Mouse (Mus musculus) mature B cell (primary cell): ENCODE results near the gene Zfp94.

Experiments used
- in situ Hi-C: fragments of 300-500 bp; cut with MboI; formaldehyde crosslinking; loops from 2 replicates; pipeline ENCODE4 v1.14.3; 2019

Zfp94 gene

DNA sequence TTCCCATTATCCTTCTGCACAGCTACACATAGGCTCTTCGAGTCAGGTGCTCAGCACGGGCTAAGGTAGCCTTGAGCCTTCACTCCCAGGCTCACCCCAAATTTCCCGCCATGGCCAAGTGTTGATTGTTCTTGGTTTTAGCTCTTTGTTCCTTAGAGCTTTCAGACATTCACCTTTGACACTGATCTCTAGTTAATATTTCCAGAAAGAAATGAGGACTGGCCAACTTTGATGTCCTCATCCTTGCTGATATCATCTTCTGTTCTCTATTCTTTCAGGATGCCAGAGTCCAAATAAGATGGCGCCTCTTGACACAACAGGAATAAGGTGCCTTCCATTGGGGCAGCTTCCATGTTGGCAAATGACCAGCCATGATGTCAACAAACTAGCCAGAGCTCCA, 42.0 kb downstream of the Zfp94 start:
- in situ Hi-C loops: no loop called here

- in situ Hi-C loops: no loop called here
These were observed 45.3 kb downstream of the Zfp94 start for GRCm38 (mm10) chr7:24271191-24271590.

DNA sequence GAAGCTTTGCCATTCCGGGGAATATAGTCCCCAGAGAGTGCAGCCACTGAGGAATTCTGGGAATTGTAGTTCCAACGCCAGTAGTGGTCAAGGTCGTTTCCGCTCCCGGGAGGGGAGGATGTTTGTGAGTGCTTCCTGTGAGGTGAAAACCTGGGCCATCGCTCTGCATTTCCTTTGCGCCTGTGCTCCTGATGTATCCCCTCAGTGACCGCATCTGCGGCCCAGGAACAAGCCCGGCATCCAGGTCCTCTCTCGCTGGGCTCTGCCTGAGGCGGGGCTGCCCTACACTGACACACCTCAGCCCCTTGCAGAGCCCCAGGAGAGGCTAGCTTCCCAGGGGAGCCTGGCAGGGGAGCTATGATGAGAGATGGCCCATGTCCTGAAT, 46.2 kb downstream of the Zfp94 start, which contains the start of gene Zfp93:
TSS of gene Zfp93 (plus strand) at position 133 of the 385 bp plus-strand sequence.
- in situ Hi-C loops: no loop called here

DNA sequence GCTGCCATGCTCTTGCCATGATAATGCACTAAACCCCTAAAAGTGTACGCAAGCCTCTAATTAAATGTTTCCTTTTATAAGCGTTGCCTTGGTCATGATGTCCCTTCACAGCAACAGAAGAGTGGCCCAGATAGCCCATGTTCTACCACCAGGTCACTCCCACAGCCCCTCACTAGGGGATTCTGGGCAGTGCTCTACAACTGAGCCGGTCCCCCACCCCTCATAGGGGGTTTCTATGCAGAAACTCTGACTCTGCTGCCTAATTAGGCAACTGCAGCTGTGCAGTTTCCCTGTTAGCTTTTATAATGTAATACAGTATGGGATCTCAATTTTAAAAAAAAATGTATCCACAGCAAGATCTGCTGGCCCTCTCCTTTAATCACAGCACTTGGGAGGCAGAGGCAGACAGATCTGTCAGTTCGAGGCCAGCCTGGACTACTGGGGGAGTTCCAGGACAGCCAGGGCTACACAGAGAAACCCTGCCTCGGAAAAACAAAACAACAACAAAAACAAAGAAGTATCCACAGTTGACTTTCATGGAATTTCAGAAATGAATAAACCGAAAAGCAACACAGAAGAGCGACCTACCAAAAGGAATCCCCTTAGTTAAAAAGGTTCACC, 46.7 kb downstream of the Zfp94 start:
- in situ Hi-C loops: no loop called here

DNA sequence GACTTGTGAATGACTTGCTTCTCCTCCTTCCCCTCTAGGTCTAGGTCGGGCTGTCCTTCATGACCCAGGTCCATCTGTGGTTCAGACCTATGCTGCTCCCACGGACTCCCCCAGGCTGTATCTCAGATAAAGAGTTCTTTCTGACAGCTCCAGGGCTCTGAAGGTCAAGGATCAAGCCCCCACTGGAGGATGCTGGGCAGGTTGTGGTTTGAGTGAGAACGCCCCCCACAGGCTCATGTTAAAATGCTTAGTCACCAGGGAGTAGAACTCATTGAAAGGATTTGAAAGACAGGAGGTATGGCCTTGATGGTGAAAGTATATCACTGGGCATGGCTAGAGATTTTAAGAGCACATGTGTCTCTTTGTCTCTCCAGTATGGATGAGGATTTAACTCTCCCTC, 47.2 kb downstream of the Zfp94 start:
- in situ Hi-C loops: no loop called here

DNA sequence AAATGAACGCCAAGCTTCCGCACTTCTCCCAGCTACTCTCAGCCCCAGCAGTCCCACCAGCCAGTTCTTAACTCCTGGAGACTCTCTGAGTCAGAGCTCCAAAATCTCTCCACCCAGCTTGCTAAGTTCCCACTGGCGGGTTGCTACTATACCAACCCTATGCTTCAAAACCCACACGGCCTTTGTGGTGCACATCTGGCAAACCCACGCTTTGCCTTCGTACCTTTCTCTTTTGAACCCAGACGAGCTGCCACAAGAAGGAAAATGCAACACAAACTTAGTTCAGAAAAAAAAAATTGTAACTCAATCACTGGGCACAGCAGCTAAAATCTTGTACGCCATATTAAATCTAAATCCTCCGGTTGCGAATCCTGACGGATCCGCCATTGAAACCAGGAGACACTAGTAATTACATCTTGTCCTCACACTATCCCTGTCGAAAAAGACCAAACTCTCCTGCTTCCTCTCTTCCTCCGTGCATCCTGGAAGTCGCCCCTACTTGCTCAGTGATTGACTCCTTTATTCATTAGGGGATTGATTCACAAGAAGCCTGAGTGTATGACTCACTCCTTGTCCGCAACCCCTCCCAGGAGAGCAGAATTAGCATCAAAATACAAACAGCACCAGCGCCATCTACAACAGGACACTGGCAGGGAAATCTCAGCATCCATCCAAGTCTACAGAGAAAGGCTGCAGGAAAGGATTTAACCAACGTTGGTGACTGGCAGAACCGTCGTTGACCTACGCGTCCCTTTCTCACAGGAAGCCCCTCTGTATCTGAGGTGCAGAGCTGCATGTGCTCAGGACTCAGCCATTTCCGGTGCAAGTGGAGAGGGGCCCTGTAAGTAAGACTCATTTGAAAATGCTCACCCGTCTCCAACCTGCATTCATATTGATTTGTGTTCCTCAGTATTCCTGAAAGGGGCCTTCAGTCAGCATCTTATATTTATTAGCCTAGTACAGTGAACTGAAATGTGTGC, 48.0 kb downstream of the Zfp94 start:
- in situ Hi-C loops: no loop called here

- in situ Hi-C loops: no loop called here
These were observed 56.5 kb downstream of the Zfp94 start for GRCm38 (mm10) chr7:24260000-24260312.

DNA sequence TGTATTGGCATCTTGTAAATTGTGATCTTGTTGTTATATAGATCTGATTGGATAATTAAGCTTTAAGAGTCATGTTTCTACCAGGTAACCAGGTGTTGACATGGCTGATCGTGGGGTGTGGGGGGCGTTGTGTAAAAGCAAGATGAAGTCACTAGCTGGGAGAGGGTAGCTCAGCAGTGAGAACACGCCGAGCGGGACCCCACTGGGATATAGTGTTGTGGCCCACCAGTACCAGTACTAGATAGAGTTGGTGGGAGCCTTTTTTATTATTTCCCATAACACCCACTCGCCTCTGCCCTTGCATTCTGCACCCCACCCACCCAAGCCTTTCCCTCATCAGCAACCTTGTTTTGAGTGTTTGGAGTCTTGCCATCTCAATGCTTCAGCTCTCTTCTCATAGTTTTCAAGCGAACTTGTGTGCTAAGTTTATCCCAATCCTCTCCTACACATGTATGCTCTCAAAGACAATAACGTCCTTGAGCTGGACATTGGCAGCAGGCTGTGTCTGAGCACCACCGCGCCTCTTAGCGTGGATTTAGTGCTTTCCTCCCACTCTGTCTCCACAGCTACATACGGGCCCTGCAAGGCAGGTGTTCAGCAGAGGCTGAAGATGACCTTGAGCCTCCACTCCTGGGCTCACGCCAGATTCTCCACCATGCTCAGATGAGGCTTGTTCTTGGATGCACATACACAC, 57.0 kb downstream of the Zfp94 start:
- in situ Hi-C loops: no loop called here

- in situ Hi-C loops: no loop called here
These were observed 61.6 kb downstream of the Zfp94 start, which contains the start of gene Zfp108 for GRCm38 (mm10) chr7:24254633-24255474. Gene Zfp108, plus strand, starts transcription at chr7:24254794.

DNA sequence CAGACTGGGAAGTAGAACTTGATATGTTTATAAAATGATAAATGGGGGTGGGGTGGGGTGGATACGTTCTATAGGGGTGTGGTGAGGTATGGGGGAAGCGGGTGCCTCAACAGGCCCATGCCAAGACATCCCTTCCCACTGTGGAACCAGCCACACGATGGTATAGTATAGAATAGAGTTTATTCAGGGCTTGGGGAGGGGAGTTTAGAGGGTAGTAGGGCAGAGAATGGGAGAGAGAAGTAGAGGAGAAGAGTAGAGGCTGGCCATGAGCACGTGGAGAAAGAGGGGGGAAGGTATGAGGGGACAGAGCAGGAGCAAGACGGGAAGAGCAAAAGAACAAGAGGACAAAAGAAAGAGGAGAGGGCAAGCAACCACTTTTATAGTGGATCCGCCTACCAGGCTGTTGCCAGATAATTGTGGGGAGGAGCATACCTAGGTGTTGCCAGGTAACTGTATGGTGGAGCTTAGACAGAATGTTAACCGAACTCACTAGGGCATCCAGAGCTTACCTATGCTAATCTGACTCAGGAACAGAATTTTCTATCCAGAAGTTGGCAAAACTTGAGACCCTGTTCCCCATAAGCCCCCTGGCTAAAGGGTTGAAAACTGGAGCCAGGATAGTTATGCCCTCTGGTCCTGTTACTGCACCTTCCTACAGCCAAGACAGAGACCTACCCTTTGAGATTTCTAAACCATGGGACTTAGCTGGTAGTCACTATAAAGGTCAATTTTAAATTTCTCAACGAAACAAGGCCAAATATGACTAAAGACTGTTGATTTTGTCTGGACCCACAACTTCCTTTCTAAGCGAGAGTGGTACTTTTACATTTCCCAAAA, 62.5 kb downstream of the Zfp94 start:
- in situ Hi-C loops: no loop called here
